Mouse (Mus musculus) 3T3-L1 (cell line): ENCODE data around the gene Yipf6.

ENCODE experiments used
- DNase-seq: peaks from one replicate; pipeline ENCODE4 v3.0.0-alpha.2; 2015; ENCODE audit warnings: low read depth, low spot score

Gene Yipf6

DNA sequence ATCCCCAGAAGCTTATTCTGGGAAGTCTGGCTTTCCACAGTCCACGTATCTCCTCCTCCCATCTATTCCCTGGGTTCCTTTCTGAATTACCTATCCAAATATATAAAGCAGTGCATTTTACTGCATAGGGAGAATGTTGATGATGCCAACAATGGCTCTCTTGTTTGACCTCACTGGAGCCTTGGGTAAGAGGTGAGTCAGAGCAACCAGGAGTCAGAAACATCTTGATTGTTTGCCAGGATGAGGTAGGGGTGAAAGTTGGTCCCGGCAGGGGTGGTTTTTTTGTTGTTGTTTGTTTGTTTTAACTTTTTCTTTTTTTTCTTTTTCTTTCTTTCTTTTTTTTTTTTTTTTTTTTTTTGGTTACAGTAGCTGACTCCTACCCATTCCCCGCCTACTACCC is at the start of gene Yipf6:
Yipf6 (plus strand) TSS at position 216 of the 400 bp plus-strand sequence.
- peak; percentile 62 for DNase-seq

DNA sequence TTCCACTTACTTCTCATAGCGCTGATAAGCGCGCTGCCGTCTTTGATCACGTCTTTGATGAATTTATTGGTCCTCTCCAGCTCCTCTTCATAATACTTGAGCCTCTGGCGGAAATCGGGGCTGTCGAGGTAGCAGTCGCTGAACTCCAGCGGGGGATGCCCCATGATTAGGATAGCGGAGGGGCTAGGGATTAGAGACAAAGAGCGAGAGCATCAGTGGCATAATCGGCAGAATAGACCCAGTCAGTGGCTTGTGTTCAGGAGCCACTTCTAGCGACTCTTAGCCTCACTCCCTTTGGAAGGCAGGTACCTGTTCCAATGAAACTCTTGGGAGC is 46.1 kb upstream of the Yipf6 start:
- no peak for DNase-seq

DNA sequence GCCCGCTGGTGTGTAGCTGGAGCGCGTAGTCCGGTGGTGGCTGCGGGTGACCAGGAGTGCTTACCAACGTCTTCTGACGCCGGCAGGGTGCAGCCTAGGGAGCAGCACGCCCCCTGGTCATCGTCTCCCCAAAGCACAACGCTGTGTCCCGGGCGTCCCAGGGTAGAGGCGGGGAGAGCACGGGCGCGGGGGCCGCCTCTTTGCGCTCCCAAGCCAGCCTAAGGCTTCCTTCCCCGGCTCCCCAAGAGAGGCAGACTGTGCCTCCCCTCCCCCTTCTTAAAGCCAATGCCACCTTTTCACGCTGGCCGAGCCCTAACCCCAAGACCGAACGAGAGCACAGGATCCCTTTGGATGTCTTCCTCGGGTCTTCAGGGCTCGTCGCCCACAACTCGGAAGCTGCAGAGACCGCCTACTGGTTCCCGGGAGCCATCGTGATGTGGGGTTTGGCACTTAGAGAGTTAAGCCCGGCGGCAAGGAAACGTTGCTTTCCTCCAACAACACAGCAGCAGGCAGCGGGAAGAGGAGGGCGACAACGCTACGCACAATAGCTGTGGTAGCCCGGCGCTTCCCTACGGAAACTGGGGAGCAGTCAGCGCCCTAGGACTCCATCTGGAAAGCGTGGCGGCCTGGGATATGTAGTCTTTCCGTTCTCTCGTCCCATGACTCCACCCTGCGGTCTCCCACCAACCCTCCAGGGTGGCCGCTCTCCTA is 45.6 kb upstream of the Yipf6 start, which contains the start of gene Ophn1:
Ophn1 (minus strand) TSS at position 620 of the 711 bp plus-strand sequence.
- peak; percentile 67 for DNase-seq

DNA sequence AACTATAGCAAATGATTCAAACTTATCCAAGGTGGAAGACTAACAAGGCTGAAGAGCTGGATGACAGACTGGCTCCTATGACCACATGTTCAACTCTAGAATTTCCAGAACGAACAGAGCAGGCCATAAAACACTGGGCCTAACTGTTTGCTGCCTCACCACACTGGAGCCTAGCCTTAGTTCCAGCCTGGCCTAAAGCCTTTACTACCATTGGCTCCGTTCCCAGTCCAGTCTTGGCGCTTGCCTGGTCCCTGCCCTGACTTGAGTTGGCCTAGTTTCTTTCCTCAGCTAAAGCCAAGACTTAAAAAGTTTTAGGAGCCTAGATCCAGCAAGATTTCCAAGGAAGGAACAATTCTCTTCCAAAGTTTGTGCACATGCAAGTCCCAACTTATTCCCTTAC is 37.8 kb upstream of the Yipf6 start:
- peak; percentile 54 for DNase-seq

DNA sequence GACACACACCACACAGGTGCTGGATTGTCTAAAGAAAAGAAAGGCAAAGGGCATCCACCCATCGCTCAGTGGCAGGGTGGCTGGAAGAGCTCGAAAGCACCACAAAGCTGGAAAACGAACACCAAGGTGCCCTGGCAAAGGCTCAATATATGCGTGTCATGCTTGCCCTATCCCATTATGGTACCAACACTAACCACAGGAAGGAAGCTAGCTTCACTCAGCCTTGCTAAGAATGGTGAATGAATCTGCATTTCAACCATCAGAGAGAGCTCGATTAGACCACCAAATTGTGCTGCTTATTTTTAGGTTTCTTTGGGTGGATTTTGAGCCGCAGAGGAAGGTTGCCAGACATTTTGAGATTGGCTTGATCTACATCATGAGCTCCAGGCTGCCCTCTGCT is 31.9 kb upstream of the Yipf6 start:
- DNase-seq, result no peak

DNA sequence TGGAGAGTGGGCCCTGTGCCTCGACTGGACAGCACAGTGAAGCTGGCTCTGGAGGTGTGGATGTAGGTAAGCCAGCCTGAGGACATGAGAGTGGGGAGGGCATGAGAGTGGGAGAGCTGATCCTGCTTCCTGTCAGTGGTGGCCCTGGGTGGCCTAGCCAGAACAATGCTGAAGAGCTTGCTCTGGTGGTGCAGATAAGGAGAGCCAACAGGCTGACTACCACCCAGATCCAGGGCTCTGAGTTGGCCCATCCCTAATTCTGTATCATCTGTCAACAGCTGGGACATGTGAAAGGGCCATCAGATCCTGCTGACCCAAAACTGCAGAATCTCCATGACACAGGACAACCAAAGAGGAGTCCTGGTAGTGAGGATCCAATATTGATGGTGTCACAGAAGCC is 27.2 kb upstream of the Yipf6 start:
- DNase-seq, result no peak

DNA sequence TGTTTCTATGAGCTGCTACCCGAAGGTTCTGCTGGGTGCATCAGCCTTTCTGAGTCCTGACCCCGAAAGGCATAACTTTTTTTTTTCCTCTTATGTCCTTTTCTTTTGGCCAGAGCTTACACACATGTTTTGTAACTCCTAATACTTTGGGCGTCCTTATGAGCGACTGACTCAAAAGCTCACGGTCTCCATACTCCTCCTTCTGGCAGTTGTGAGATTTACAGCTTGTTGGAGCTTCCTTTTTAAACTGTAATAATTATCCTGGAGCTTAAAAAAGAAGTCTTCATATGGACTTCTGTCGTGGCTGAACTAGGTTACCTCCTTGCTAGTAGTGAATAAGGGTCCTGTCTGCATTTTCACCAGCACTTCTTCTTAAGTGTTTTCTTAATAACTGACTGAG is 16.7 kb upstream of the Yipf6 start:
- DNase-seq, result peak; percentile 81

DNA sequence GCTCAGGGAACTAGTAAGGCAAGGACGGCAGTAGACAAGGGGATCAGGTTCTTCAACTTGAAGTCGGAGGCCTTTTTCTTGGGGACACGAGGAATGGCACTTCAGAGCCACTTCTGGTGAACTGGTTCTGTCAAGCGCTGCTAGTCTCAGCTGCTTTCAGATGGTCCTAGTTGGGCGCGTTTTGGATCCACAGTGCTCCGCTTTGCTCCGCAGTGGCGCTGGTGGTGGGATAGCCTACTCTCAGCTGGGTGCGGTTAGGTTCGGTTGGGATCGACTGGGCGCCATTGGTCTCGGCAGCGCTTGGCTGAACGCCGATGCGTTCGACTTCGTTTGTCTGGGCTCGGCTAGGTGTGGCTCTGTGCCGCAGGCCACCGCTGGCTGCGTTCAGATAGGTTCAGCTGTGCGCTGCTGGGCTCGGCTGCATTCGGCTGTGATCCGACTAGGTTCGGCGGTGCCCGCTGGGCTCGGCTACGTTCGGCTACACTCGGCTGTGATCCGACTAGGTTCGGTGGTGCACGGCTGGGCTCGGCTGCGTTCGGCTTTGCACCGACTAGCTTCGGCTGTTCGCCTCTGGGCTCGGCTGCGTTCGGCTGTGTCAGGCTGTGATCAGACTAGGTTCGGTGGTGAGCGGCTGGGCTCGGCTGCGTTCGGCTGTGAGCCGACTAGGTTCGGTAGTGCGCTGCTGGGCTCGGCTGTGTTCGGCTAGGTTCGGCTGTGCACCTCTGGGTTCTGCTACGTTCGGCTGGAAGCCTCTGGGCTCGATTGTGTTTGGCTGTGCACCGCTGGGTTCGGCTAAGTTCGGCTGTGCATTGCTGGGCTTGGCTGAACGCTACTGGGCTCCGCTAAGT is 815 bp downstream of the Yipf6 start:
- DNase-seq, result peak; percentile 81

DNA sequence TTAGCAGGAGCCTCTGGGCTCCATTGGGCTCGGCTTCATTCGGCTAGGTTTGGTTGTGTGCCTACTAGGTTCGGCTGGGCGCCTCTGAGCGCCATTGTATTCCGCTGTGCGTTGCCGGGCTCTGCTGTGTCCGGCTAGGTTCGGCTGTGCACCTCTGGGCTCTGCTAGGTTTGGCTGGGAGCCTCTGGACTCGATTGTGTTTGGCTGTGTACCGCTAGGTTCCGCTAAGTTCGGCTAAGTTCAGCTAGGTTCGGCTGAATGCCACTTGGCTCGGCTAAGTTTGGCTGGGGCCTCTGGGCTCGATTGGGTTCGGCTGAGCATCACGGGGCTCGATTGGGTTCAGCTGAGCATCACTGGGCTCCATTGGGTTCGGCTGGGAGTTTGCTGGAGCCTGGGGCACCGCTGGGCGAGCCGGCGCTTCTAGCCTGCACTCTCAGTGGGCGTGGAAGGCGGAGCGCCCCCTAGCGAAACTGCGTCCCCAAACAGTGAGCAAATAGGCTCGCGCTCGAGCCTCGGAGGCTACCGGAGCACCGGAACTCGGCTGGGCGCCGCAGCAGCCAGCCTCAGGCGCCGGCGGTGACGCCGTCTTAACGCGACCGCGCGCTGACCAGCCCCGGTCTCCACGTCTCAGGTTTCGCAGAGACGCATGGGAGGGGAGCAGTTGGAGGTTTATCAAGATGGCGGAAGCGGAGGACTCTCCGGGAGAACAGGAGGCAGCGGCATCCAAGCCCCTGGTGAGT is 1.6 kb downstream of the Yipf6 start:
- peak; percentile 92 for DNase-seq

DNA sequence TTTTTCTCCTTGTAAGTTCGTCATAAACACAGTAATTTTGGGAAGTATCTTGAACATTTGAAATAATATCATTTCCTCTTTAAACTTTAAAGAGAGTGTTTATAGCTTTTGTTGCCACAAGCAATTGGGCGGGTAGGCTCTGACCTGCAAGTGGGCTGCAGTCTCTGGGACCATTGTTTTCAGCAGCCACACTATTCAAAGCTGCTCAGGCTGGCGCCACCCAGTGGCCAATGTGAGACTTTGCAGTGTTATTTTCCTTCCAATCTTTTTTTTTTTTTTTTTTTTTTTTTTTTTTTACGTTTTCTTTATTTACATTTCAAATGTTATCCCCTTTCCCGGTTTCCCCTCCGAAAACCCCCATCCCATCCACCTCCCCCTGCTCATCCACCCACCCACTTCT is 17.8 kb downstream of the Yipf6 start:
- DNase-seq, result peak; percentile 51

DNA sequence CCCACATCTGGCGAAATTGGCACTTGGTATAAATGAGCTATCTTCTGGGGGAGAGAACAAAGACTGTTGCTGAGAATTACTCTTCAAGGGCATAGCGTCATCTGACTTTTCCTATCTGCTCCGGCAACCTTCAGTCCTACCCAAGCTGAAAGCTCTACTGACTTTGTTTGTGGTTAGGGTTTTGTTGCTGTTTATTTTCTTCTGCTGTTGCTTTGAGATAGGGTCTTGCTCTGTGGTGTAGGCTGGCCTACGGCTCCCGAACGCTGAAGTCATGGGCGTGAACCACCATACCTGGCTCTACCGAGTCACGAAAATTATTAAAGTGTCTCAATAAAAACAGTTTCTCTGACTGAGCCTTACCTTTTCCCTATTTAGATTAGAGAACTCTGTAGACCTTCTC is 22.2 kb downstream of the Yipf6 start:
- no peak for DNase-seq

DNA sequence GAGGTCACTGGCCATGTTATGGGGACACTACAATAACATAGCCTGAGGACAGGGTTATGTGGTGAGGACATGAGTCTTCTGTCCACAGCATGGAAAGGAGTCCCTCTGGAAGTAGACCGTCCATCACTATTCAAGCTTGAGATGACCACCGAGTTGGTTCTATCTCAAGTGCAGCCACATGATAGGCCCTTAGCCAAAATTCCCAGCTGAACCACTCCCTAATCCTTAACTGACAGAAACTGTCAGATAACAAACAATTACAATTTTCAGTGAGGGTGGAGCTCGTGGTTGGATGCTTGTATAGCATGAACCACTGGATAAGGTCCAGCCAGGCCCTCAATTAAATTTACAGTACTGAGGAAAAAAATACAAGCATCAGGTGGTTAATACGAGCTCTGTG is 22.9 kb downstream of the Yipf6 start:
- no peak for DNase-seq

DNA sequence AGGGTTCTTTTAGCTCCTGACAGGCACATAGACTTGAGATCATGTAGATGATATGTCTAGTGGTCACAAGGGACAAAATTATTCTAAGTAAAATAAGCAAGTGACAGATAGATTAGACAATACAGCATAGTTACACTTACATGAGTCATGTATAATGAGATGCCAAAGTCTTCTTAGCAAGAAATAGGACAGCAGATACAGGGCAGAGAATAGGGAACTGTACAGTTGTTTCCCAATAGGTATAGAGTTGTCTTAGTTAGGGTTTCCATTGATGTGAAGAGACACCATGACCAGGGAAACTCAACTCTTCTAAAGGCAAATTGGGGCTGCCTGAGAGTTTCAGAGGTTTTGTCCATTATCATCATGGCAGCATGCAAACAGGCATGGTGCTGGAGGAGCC is 27.6 kb downstream of the Yipf6 start:
- no peak for DNase-seq

DNA sequence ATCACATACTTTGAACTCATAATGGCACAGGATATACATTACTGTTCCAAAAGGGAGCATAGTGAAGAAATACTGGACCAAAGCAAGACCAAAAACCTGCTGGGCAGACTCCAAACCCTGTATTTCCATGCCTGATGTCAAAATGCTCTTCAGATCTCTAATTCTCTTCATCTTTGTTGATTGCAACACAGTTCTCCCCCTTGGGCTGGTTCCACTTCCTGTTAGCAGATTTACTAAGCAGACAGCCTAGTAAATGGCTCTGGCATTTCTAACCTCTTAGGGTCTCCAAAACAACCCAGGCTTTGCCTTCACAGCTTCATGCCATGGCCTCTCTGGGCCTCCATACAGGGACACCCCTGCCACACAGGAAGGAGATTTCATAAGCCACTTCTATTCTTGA is 28.4 kb downstream of the Yipf6 start:
- DNase-seq, result no peak

DNA sequence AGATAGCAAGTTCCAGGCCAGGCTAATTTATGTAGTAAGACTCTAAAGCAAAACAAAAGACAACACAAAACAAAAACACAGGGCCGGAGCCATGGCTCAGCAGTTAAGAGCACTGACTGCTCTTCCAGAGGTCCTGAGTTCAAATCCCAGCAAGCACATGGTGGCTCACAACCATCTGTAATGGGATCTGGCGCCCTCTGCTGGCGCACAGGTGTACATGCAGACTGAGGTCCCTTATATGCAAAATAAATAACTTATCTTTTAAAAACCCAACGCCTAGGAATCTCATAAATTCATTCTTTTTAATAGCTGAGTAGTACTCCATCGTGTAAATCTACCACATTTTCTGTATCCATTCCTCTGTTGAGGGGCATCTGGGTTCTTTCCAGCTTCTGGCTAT is 50.5 kb downstream of the Yipf6 start:
- DNase-seq, result peak; percentile 1

DNA sequence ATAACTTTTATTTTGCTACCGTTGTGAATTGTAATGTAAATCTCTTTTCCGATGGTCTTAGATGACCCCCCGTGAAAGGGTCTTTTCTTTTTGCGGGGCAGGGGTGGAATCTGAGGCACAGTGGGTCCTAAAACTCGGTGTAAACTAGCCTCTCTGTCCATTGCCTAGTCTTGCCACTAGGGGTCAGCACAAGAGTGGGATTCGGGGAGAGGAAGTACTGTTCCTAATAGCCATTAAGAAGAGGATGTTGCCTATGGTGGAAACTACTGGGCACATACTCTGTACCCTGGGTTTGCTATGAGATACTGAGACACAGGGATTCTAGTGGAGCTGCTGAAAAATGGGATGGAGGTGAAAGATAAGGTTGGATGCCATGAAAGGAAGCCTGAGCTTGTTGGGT is 53.5 kb downstream of the Yipf6 start:
- peak; percentile 47 for DNase-seq
